Mouse (Mus musculus) heart, adult 11 months (tissue): ENCODE data around the gene Rnasek.

Source experiments
- DNase-seq: peaks from one replicate; pipeline ENCODE4 v3.0.0; 2022

The Rnasek gene

DNA sequence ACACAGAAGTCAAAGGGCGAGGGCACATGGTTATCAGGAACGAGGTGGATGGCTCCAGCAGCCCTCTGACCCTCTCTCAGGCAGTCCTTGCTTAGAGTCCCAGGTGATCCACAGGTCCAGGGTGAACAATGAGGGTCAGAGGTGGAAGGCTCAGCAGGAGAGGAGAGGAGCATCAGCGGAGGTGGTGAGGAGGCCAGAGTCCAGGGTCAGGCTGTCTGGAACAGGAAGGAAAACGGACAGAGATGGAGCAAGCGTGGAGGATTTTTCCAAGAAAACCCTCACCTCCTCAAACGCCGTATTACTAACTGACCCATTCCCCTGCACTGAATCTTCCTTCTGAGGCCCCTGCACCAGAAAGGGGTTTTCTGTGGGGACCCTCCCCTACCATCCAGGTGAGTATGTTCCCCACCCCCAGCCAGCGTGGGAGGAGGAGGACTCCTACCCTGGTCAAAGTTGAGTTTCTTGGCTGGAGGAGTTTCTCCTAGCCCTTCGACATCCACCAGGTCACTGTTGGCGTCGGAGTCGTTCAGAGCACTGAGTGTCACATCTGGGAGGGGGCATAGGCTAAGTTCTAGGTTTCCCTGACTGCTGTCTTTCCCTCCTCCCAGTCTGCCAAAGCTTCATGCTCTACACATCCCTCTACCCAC, 4.3 kb downstream of the Rnasek start:
- peak; percentile 91 for DNase-seq

DNA sequence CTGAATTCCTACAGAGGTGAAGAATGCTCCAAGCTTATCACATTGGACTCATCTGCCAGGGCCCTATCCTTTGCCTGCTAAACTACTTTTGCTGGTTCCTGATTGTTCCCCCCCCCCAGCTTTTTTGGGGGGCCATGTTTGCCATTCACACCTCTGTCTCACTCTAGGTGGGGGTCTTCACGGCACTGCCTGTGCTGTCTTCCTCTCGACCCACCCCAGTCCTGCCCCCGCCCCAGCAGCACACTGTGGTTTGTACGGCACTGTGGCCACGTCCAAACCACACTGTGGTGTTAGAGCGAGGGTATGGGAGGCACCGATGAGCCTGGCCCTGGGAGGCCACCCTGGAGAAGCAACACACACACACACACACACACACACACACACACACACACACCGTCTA, 5.1 kb downstream of the Rnasek start:
- DNase-seq, result peak; percentile 93

GRCm38 (mm10) chr11:70234037-70234436, 5.6 kb downstream of the Rnasek start:
- DNase-seq, result peak; percentile 97

- DNase-seq, result peak; percentile 96
Measured at GRCm38 (mm10) chr11:70233016-70233415, 6.6 kb downstream of the Rnasek start.

GRCm38 (mm10) chr11:70232546-70232945, 7.1 kb downstream of the Rnasek start:
- peak; percentile 98 for DNase-seq

- DNase-seq, result peak; percentile 99
Measured at GRCm38 (mm10) chr11:70230239-70230727, 9.4 kb downstream of the Rnasek start.

GRCm38 (mm10) chr11:70229260-70230010, 10.2 kb downstream of the Rnasek start, which contains the start of gene Bcl6b:
TSS of gene Bcl6b (minus strand) at chr11:70229798.
- peak; percentile 98 for DNase-seq

GRCm38 (mm10) chr11:70228828-70229227, 10.8 kb downstream of the Rnasek start:
- DNase-seq, result peak; percentile 99

DNA sequence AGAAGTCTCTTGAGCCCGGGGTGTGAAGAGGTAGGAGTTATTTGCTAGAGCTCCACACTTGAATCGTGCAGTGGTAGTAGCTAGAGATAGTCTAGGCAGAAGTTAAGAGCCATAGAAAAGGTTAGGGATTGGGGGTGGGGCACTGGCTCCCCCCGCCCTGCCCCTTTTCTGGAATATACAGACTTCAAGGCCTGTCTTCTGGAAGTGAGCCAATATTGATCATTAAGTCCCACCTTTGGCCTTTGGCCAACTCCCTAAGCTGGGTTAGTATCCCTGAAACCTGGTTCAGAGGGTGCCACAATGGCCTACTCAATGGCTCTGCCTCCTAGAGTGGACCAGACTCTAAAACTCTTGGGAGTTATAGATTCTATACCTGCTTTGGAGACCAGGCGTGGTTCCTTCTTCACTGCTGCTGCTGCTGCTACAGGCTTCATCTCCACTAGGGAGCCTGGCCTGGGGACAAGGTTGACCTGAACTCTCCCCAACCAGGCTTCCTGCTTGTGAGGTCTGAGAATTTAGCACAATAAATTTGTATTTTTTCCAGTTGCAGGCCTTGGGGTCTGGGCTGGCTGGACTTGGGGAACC, 11.9 kb downstream of the Rnasek start:
- DNase-seq, result peak; percentile 93

DNA sequence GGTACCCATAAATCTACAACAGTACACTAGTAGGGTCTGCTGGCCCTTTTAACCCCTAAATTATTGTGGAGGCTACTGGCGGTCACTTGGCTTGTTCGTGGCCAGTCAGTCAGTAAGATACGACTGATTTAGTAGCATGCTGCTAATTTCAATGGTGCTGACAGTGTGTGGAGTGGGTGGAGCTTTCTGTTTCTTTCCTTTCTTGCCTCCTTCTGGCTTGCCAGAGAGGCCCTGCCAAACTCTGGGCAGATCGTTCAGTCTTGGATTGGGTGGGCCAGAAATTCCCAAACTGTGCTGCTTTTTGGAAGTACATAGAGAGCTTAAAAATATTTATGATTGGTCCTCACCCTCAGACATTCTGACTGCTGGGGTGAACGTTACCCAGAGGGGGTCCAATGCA, 12.5 kb downstream of the Rnasek start:
- no peak for DNase-seq

GRCm38 (mm10) chr11:70226602-70226890, 13.1 kb downstream of the Rnasek start:
- DNase-seq, result no peak

DNA sequence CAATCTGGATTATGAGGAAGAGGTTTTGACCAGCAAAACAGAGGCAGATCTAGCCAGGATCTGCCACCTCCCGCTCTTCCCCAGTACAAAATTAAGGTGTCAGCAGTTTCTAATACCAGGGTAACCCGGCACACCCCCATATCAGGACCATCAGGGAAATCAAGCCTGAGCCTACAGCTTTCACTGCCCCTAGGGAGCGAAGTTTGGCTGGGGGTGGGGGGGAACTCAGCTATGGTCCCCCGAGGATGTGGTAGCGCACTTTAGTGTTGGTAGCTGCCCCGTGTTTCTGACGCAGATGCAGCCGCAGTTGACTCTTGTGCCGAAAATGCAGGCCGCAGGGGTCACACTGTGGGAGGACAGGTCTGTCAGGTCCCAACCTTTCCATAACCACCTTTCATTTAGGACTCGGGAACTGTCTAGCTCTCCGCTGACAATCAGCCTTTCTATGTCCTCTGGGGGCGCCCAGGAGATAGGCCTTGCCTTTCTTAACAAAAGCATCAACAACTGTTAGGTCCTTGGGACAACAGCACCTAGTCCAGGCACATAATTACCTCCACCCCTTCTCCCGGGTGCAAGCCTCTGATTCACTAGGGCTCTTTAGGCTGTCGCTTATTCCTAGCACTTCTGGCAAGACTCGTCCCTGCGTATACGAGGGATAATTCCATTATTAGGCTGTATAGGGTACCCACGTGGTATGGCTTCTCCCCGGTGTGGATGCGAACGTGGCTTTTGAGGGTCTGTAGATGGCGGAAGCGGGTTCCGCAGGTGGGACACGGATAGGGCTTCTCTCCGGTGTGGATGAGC, 13.6 kb downstream of the Rnasek start:
- peak; percentile 92 for DNase-seq

DNA sequence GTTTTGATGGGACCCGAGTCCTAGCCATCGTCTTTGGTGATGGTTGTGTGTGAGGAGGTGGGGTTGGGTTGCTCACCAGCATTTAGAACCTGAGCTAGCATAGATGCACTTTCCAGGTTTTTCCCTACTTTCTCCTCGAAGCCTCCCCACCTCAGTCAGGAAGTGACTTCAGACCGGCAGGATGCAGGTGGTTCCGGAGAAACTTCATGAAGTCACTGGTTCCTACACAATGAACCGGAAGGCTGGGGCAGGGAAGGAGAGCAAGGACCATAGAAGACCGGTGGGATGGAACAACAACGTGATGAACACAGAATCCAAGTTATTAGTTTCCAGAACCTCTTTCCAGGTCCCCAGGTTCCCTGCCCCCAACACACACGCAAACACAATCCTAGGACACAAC, 15.9 kb downstream of the Rnasek start:
- peak; percentile 99 for DNase-seq

DNA sequence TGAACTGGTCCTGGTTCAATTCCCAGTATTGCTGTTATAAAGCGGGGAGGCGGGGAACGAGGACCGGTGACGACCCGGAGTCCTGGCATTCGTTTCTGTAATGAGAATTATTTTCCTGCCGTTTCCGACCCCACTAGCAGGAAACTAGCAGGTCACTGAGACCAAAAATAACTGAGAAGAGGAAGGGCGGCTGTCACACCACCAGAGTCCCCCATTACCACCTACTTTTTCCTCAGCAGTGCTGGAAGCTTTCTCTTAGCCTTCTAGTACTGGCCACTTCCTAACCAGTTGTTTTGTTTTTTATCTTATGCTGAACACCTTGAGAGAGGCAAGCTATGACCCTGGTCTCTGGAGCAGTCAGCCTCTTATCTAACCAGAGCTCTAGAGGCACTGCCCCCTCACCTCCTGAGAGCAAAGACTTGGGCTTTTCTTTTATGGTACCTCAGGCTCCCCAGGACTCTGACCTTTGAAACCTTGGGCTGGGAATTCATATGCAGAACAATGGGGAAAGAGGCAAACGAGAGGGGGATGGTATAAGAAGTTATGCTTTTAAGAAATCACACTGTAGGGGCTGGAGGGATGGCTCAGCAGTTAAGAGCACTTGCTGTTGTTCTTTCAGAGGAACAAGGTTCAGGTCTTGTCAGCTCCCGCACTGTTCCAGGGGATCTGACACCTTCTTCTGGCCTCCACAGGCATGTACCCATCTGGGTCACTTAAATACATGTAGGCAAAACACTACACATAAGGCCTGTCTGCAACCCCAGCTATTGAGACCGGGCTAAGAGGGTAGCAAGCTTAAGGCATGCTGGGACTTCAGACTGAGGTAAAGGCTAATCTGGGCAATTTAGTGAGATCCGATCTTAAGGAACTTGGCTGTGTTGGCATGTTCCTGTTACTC, 17.8 kb downstream of the Rnasek start:
- DNase-seq, result peak; percentile 98

DNA sequence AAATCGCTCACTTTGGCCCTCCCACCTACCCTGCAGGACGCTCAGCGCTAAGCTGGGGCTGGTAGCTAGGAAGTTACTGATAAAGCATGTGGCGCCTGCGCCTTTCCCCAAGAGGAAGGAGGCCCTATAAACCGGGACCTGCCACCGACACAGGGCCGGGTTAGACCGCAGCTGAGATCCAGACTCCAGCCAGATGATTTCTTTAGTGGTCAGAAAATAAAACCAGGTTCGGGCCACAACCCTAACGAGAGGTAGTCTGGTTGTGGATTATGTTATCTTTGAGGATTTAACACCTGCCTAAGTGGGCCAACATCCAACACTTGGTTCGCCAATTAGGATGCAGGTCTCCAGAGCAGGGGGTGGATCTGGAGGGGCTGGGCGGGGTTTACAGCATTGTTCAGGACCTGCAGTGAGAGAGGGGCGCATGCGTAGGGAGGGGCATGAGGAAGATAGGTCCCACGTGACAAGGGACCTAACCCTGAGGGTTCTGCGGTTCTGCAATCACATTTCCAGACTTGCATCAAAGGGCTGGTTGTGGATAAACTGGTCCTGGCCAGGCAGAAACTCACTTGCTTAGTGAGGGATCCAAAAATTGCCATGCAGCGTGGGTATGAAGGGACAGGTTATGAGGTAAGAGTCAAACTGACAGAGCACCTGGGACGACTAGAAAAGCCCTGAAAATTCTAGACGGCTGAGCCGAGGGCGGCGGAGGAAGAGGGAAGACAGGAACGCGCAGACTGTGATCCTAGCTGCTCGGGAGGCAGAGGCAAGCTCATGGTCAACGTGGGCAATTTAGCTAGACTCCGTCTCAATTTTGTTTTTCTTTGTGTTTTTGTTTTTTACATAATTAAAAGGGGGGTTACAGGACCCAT, 18.7 kb downstream of the Rnasek start, which contains the start of gene Slc16a13:
Slc16a13 (minus strand) TSS at position 334 of the 872 bp plus-strand sequence.
- DNase-seq, result peak; percentile 100

DNA sequence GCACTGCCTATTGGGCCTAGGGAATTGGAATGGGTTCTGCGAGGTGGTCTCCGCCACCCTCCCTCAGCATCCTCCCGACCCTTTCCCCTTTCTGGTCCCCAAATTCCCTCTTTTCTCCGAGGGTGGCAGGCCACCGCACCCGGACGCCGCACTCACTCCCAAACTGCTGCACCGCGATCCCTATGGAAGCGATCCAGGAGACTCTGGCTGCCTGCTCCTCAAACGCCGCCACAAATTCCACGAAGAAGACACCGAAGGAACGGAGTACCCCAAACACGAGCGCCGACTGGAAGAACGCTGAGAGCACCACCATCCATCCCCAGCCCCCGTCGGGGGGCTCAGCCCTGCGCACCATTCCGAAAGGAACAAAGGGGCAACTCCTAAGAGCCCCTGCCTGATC, 19.3 kb downstream of the Rnasek start:
- DNase-seq, result no peak

DNA sequence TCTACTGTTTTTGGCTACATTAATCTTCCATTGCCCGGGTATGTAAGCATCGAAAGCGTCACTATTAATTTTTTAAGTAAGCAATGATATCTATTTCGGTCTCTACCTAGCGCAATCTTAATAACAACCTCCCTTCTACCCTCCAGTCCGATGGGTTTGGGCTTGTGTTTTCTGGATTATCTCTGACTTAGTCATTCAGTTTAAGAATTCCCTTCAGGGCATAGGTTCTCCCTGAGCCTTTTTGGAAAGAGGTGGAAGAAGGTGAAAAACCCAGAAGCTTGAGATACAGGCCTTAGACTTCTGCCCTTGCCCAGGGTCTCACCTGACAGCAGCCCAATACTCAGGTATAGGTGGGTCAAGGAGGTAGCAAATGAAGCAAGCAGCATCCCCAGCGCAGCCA, 19.8 kb downstream of the Rnasek start:
- no peak for DNase-seq

- peak; percentile 92 for DNase-seq
Measured at GRCm38 (mm10) chr11:70218741-70219470, 20.7 kb downstream of the Rnasek start.

DNA sequence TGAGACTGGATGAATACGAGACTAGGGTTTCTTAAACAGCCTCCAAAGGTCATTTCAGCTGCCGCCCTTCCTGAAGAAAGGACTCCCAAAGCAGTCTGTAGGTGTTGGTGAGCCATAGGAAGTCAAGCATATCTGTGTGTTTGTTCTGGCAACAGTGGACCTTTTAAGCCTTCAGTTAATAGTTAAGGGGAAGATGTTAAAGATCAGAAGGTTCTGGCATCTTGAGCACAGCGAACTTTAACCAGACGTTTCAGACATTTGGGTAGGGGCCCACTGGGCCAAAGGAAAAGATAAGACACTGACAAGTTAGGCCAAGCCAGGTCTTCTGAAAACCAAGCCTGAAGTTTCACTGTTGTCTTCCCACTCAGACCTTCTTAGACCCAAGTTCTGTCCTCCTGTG, 21.6 kb downstream of the Rnasek start:
- peak; percentile 74 for DNase-seq

DNA sequence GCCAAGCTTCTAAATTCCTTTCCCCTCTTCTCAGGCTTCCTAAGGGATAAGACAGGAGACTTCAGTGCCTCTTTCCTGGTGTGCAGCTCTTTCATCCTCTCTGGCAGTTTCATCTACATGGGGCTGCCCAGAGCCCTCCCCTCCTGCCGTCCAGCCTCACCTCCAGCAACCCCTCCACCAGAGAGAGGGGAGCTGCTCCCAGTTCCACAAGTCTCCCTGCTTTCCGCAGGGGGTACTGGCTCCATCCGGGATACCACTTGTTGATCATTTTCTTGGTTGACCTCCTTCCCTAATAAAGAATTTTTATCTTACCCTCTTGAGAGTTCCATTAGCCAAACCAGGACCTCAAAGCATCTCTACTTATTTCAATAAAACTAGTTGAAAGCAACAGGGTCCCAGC, 23.5 kb downstream of the Rnasek start:
- no peak for DNase-seq
